Mouse (Mus musculus) lung, postnatal 0 days (tissue): Measurements from ENCODE around the gene Plxdc1.

Experiments used
- CTCF ChIP-seq: IDR thresholded peaks from 2 replicates; pipeline ENCODE4 v1.5.1; 2016; ENCODE audit warnings: antibody characterized with exemption, mild to moderate bottlenecking
- EP300 ChIP-seq: IDR thresholded peaks from 2 replicates; pipeline ENCODE4 v1.6.1; 2016; ENCODE audit warnings: antibody characterized with exemption, mild to moderate bottlenecking, control low read depth

DNA sequence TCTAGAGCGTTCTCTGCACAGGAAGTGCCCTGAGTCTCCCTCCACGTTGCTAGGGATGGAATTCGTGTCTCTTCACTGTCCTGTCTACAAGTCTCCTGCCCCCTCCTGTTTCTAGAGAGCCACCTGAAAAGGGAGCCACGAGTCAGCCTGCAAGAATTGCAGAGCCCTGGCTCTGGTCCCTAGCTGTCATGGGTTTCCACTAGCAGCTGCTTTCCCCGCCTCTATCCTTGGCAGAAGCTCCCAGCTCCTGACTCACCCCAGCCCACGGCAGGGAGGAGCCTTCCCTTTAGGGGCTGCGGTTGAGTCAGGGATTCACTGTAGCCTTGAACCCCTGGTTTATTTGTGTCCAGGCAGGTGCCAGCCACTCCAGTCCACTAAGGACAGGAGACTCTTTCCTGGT, 15.0 kb downstream of the Plxdc1 start:
- TF ChIP-seq CTCF (no peak), EP300 (no peak)
